Mouse (Mus musculus) ovary, adult 18-20 months (tissue): ENCODE results near the gene Gm37240.

ENCODE experiments used
- DNase-seq: peaks from one replicate; pipeline ENCODE4 v3.0.0; 2022; ENCODE audit warnings: low spot score, mixed read lengths

Gm37240 gene

GRCm38 (mm10) chr3:84465822-84466500 is 1421.4 kb downstream of the Gm37240 start:
- no peak for DNase-seq

- no peak for DNase-seq
These were observed 1425.6 kb downstream of the Gm37240 start for GRCm38 (mm10) chr3:84461687-84462086.

GRCm38 (mm10) chr3:84460952-84461351 is 1426.4 kb downstream of the Gm37240 start:
- DNase-seq: peak; percentile 52

GRCm38 (mm10) chr3:84460499-84460898 is 1426.8 kb downstream of the Gm37240 start:
- DNase-seq: no peak

- peak; percentile 70 for DNase-seq
These were observed 1431.4 kb downstream of the Gm37240 start for GRCm38 (mm10) chr3:84455733-84456417.

- no peak for DNase-seq
These were observed 1436.7 kb downstream of the Gm37240 start for GRCm38 (mm10) chr3:84450651-84451050.

GRCm38 (mm10) chr3:84449015-84449414 is 1438.3 kb downstream of the Gm37240 start:
- no peak for DNase-seq

GRCm38 (mm10) chr3:84447803-84448202 is 1439.5 kb downstream of the Gm37240 start:
- DNase-seq: no peak
